In genomic region chr4:155163320-155163651, GRCm38 (mm10) we compare ENCODE assay signal across 8 mouse cellular contexts. TPM values are rescaled to one million over a fixed set of nuclear protein-coding genes. Genes with fewer than 3 reads are reported as not detected.
DNase-seq lines count a peak whose midpoint lies in the region; ATAC-seq and TF ChIP-seq lines count a peak whose summit lies in the region.
"Had no signal": no experiment of that assay in that cellular context is flagged by ENCODE, and none has a peak within 500 bp of the region (broad histone marks: within the 10 kb centered on the region; RNA-seq: fewer than 3 reads in every experiment).

No protein-coding gene starts in this region.

- no peak overlapping the region for H3K4me2 ChIP-seq in lung, embryonic 15.5 days

- H3K79me2 ChIP-seq in MEL (ENCODE audit: control insufficient read depth, insufficient read depth, low read length, poor library complexity): peaks cover 6% of the 10 kb centered on the region

- TF ChIP-seq CTCF in MEL (IDR thresholded peaks at IDR 0.05 in 2 of 3, conservative IDR thresholded peaks at IDR 0.05 in 1 of 3; ENCODE audit: control insufficient read depth in 1 of 3, insufficient read depth in 1 of 3, low read depth in 2 of 3, low read length in 3 of 3, poor library complexity in 1 of 3, severe bottlenecking in 1 of 3): no peak

- no peak overlapping the region for H3K9ac ChIP-seq in lung, embryonic 15.5 days
- peak overlapping the region; percentile 45; the same call in 1 of the 2 replicates for H3K9ac ChIP-seq in MEL (ENCODE audit: control insufficient read depth, low read depth, low read length, poor library complexity, severe bottlenecking)

- 0 out of 2 replicates have a peak overlapping the region, but pooled peaks have one; percentile 2 for H3K27ac ChIP-seq in lung, embryonic 15.5 days
- H3K27ac ChIP-seq in MEL (ENCODE audit: control insufficient read depth, low read depth, low read length): peak overlapping the region; percentile 77

- no peaks in the 10 kb centered on the region for H3K27me3 ChIP-seq in lung, embryonic 15.5 days
- no peaks in the 10 kb centered on the region for H3K27me3 ChIP-seq in MEL (ENCODE audit: control insufficient read depth in 1 of 2, insufficient read depth in 2 of 2, low read length in 2 of 2)
- H3K27me3 ChIP-seq in megakaryocyte, embryonic 14.5 days (replicated peaks): no peaks in the 10 kb centered on the region

- H3K4me3 ChIP-seq in lung, embryonic 15.5 days: no peak overlapping the region
- no peak overlapping the region for H3K4me3 ChIP-seq in MEL (ENCODE audit: control insufficient read depth in 1 of 2, insufficient read depth in 1 of 2, low read depth in 2 of 2, low read length in 2 of 2)
- H3K4me3 ChIP-seq in megakaryocyte, embryonic 14.5 days (replicated peaks): peak overlapping the region; percentile 87

- intact Hi-C loops in gastrocnemius, postnatal 36 days (cut with DNase I): no loop called here

- no peak for TF ChIP-seq EP300 in MEL (IDR thresholded peaks at IDR 0.05; ENCODE audit: low read depth in 1 of 2, low read length in 2 of 2)

- no peak for TF ChIP-seq POLR2A in MEL (IDR thresholded peaks at IDR 0.05; ENCODE audit: control insufficient read depth in 1 of 2, insufficient read depth in 1 of 2, low read depth in 1 of 2, low read length in 2 of 2, poor library complexity in 1 of 2)

- no peak for ATAC-seq in lung, embryonic 15.5 days (ENCODE audit: borderline replicate concordance, extremely low read depth, low FRiP score, low TSS enrichment)
- ATAC-seq in granulocyte monocyte progenitor cell, adult 5-6 weeks (replicated peaks; ENCODE audit: poor library complexity, severe bottlenecking): peak; percentile 36

- peaks cover 18% of the 10 kb centered on the region for H3K36me3 ChIP-seq in lung, embryonic 15.5 days
- H3K36me3 ChIP-seq in MEL (ENCODE audit: control insufficient read depth in 1 of 2, insufficient read depth in 2 of 2, low read length in 2 of 2): peaks cover 0 to 34% of the 10 kb centered on the region in 2 experiments; a peak in 2 of 4 replicates
- peaks cover 75% of the 10 kb centered on the region for H3K36me3 ChIP-seq in megakaryocyte, embryonic 14.5 days (replicated peaks; ENCODE audit: low read length)

- peaks cover 59% of the 10 kb centered on the region for H3K4me1 ChIP-seq in lung, embryonic 15.5 days
- peaks cover 16 to 51% of the 10 kb centered on the region in 2 experiments for H3K4me1 ChIP-seq in MEL (ENCODE audit: control insufficient read depth in 1 of 2, insufficient read depth in 2 of 2, low read length in 2 of 2)
- peaks cover 92% of the 10 kb centered on the region for H3K4me1 ChIP-seq in megakaryocyte, embryonic 14.5 days

- no peak for DNase-seq in lung, adult 18-20 months
- no peak for DNase-seq in MEL (ENCODE audit: low read depth, low spot score)
- DNase-seq in right cerebral cortex, postnatal 25 days: no peak
- no peak for DNase-seq in gastrocnemius, postnatal 36 days
- DNase-seq: right cerebral cortex, adult 18-20 months had no signal

- H3K9me3 ChIP-seq in lung, embryonic 15.5 days: no peaks in the 10 kb centered on the region
- H3K9me3 ChIP-seq in MEL (replicated peaks; ENCODE audit: insufficient read depth, low read length): no peaks in the 10 kb centered on the region
- 0 out of 2 replicates have a peak, but pooled peaks cover 5% of the 10 kb centered on the region for H3K9me3 ChIP-seq in megakaryocyte, embryonic 14.5 days

- TF ChIP-seq RAD21 in MEL (IDR thresholded peaks at IDR 0.05; ENCODE audit: low read depth, low read length): no peak

- 40% methylated on average over 4 of the region's 4 CpGs for WGBS in lung, embryonic 15.5 days

TF ChIP-seq in MEL, 35 proteins besides CTCF, POLR2A, EP300 and RAD21:
- TF ChIP-seq UBTF (IDR thresholded peaks at IDR 0.05; ENCODE audit: borderline replicate concordance, insufficient read depth, low read depth, low read length) (no peak), GATA1 (IDR thresholded peaks at IDR 0.05; ENCODE audit: low read depth, low read length) (peak; percentile 14; the same call in 1 of the 2 replicates), POLR2AphosphoS5 (IDR thresholded peaks at IDR 0.05; ENCODE audit: borderline replicate concordance, low read depth, low read length) (no peak), ETS1 (IDR thresholded peaks at IDR 0.05; ENCODE audit: low read depth, low read length) (0 out of 2 replicates have a peak, but pooled peaks have one; percentile 9)

RNA-seq across cellular contexts. Expression of gene Ski, which starts 59.1 kb away (rescaled TPM):
- polyA plus RNA-seq in lung, embryonic 15.5 days (2015; fragmentation: Nextera tagmentation; extraction: Ambion mirVana): 16.1 and 16.9 TPM in 2 replicates
- 6.2 and 6.9 TPM in 2 replicates for total RNA-seq in MEL (2012; rRNA removed)
- 10 to 100 TPM in 1 of 2 experiments, not detected in 1; 16.1 TPM for polyA plus RNA-seq in MEL (2012; ENCODE audit: insufficient read depth in 1 of 2, insufficient read length in 2 of 2, low read depth in 1 of 2, low replicate concordance in 2 of 2, missing spikeins in 1 of 2)
- total RNA-seq in granulocyte monocyte progenitor cell, adult 5-6 weeks (2014; fragmentation: Nextera tagmentation): 18.1 and 19.4 TPM in 2 replicates
- total RNA-seq in granulocyte monocyte progenitor cell, adult 5-6 weeks (2017): 4.7 and 8.6 TPM in 2 replicates
- polyA plus RNA-seq in megakaryocyte, embryonic 14.5 days (2012; ENCODE audit: insufficient read depth, low replicate concordance): 31.5 and 38.7 TPM in 2 replicates
- total RNA-seq in gastrocnemius, postnatal 36 days (2021): 10 to 100 TPM; 28.7 to 30.2 TPM
